Mouse (Mus musculus) cerebellum, adult 11 months (tissue): ENCODE results near the gene Fbn1.
"Not testable (repeated sequence)": the region's sequence is repeated elsewhere in the genome, so short reads cannot be mapped to it uniquely, and the experiment has no call there.

ENCODE experiments used
- DNase-seq: peaks from one replicate; pipeline ENCODE4 v3.0.0; 2022

Gene Fbn1

DNA sequence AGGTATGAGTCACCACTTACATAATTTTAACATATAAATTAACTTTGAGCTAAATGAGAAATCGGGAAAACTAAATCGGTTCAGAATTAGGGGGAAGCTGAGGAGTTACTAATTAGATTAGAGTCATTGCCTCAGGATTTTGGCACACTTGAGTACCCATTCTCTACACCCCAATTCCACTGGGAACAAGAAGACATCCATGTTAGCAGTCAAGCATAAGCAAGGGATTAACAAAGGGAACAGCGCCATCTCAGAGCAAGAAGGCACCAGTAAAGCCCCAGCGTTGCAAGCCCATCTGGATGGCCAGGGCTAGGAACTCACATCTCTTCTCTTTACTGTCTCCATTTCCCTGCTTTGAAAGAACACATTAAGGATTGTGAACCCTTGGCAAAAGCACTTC, 222.0 kb downstream of the Fbn1 start:
- DNase-seq, result no peak

DNA sequence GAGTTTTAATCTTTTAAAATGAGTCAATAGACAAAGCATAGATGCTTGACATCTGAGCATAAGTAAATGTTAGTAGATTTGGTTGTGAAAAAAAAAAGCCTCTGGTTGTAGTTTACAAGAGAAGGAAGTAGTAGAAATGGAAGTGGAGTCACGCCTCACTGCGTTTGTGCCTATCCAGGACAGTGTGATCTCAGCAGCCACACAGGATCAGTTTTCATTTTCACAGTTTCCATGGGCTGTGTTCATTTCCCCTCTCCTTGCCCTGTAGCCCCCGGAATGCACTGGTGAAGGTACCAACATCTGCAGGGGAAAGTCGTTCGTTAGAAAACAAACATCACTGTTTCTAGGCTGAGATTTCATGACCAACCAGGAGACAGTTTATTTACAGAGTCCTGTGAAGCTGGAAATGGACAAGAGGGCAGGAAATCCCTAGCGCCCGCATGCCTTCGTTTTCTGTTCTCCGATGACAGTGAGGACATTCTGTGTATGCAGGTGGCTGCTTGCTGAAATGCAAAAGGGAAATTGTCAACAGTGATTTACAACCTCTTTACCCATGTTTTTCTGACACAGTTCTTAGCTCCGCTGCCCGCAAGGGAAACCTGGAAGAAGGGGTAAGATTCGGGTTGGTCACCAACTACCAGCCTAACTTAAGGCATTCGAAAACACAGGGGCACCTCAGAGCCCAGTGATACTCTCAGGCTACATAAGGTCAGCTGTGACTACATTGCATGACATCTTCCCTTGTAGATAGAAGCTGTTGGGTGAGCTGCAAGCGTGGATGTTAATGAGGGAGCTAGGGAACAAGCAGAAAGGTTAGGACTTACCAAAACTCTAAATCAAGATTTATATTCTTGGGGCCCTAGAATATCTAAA, 225.2 kb downstream of the Fbn1 start:
- DNase-seq, result no peak

DNA sequence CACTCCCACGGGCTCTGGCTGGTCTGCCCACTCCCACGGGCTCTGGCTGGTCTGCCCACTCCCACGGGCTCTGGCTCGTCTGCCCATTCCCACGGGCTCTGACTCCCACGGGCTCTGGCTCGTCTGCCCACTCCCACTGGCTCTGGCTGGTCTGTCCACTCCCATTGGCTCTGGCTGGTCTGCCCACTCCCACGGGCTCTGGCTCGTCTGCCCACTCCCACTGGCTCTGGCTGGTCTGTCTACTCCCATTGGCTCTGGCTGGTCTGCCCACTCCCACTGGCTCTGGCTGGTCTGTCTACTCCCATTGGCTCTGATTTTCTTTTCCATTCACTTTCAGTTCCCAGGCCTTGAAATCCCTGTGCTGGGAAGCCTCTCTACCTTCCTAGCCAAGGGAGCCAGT, 227.8 kb downstream of the Fbn1 start:
- not testable (repeated sequence) for DNase-seq

DNA sequence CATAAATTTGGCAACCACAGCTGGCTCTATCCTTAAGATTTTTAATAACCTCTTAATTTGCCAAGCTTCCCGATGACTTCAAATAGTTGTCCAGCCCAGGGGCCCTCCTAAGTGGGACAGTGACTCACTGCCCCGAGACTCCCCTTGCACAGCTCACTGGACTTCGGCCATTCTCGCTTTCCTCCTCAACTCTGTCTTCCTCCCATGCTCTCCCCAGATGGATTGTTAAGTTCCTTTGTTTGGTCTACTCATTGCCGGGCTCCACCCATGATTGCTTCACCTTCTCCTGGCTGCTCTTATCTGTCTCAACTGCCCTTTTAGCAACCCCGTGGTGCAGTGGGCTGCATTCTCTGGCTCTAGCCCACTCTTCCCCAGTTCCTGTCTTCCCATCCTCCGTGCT, 229.3 kb downstream of the Fbn1 start:
- DNase-seq, result no peak

DNA sequence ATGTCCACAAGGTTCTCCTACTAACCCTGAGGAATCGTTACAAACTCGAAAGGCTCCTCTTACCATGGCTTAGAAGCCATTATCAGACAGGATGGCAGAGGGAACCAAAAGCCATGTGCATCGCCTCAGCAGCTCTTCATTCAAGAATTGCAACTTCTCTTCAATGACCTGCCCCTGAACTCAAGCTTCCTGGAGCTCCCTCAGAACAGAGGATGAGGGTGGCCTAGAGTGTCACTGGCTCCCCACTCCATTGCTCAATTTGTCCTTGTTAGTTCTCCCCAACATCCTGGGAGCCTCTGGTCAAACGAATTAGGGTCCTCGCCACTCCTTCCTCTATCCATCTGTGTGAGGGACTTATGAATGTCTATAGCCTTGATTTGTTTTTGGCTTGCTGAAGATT, 231.1 kb downstream of the Fbn1 start:
- DNase-seq, result no peak

DNA sequence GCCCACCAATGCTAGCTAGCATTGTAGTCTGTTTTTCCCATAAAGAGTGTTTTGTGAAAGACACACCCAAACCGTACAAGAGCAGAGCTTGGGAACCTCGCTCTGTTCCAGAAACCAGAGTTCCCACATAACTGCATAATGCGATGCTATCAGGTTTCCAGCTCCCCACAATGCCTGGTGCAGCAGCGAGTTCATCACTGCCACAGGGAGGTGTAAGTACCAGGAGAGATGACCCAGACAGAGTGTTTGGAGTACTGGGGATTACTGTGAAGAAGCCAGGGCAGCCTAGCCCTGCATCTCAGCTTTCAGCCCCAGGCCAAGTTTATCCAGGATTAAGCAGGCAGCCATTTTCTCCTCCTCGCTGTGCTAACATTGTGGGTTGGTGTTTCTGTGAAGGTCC, 232.2 kb downstream of the Fbn1 start:
- DNase-seq, result no peak

DNA sequence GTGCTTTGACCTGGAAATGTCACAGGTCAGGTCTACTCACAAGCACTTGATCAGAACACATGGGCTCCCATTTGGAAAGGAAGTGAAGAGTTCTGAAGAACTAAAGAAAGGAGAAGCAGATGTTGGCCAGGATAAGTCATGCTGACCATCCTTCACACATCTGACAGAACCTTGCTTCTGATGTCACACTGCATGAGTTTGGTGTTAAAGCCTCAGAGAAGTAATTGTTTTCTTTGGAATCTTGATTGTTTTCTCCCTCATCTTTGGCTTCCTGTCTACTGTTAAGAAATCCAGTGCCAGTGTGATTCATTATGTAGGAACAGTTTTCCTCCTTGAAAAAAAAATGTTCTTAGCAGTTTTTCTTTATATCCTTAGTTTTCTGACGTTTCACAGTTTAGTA, 238.9 kb downstream of the Fbn1 start:
- no peak for DNase-seq

DNA sequence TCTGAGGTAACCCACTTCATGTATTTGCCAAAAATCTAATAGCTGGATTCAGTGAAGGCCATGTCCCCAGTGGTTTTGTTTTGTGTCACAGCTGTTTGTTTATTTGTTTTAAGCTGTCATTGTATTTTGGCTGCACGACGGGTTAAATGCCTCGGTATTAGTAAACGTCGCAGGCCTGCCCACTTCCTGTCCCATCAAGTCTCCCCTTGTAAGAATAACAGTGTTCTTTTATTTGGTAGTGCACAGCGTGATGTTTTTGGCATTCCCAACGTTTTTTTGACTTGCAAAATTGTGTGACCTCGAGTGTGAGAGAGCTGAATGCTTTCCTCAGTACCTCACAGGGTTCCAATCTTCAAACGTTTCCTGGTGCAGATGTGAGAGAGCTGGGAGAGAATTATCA, 244.0 kb downstream of the Fbn1 start:
- DNase-seq, result no peak

DNA sequence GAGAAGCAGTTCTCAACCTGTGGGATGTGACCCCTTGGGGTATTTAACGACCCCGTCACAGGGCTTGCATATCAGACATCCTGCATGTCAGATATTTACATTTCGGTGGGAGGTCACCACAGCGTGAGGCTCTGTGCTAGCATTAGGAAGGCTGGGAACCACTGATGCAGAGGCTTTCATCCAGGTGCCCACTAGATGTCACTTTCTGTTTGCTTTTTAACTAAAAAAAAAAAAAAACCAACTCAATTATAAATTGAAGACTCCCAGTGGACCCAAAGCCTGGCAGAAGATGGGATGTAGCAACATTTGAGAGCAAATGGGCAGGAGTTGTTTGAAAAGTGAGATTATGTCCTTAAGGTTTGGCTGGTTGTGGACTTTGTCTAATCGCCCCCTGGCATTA, 244.7 kb downstream of the Fbn1 start:
- DNase-seq, result no peak

DNA sequence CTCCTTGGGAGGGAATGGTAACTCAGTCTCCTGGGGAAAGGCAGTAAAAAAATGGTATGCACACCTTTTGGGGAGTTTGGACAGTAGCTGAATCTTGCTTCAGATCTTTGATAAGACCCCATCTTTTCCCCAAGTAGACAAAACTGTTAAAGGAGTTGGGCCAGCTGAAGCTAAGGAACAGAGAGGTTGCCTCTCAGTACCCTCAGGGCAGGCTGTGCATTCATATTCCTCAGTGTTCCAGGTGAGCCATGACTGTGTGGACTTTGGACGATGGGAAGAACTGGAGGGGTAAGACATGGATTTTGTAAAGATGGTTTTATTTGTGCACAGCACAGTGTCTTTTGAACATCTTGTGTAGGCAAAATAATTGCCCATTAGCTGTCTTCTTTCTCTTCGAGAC, 247.5 kb downstream of the Fbn1 start:
- no peak for DNase-seq

DNA sequence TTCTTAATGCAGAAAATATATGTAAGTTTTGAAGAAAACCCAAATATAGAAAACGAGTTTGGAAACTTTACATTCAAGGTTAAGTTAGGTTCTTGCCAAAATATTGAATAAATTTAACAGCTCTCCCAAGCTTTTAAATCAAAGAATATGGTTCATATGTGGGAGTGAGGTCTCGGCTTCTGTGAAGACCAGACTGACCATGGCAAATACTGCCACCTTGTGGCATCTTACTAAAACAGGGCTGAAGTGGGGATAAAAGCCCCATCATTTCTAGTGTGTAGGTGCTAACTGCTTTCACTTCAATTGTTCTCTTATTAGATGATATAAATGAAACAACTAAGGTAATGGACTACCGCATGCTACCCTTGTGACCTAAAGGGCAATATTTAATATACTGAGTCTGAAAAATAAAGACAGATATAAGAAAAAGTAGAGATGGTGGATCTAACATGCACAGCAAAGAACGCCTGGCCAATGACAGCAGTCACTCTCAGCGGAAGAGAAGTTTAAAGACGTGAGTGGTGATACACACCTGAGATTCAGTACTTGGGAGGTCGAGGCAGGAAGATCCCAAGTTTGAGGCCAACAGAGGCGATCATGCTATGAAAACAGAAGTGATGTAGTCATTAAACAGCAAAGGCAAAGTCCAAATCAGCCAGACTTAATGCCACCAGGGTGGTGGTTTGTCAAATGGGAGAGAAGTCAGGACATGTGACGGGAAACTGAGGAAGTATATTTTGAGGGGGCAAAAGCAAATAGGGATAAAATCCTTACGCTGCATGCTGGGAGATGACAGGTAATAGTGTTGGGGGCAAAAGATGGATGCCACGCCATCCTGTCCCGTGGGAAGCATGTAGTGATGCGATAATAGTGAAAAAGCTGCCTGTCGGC, 248.3 kb downstream of the Fbn1 start:
- DNase-seq, result no peak

DNA sequence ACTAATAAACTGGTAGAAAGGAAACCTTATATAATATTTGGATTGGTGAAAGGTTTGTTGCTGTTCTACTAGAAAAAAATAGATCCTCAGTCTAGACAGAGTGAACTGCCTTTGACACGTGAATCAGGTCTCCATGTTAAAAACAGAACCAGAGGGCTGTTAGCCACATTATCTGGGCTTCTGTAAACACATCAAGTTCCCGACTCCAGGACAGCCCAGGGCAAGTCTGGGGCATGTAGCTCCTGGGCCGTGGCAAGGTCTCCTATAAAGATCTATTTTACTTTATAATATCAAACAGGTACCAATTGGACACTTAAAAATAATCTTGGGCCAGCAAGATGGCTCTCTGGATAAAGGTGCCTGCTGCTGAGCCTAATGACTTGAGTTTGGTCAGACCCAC, 251.9 kb downstream of the Fbn1 start:
- no peak for DNase-seq

DNA sequence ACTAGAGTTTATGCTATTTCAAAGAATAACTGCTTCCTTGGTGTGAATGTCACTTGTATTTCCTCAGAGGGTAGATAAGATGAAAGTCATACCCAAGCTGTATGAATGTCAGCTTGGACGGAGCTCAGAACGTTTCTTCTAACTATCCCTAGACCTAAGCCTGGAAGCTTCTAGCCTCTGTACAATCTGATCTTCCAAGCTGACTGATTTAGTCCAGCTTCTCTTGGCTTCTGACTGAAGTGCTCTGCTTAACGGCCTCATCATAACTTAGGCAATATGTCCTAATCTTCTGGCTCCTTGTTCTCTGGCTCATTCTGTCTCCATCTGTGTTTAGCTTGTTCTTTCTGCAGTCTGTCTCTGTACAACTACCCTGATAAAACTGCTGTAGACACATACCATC, 253.2 kb downstream of the Fbn1 start:
- DNase-seq, result no peak

DNA sequence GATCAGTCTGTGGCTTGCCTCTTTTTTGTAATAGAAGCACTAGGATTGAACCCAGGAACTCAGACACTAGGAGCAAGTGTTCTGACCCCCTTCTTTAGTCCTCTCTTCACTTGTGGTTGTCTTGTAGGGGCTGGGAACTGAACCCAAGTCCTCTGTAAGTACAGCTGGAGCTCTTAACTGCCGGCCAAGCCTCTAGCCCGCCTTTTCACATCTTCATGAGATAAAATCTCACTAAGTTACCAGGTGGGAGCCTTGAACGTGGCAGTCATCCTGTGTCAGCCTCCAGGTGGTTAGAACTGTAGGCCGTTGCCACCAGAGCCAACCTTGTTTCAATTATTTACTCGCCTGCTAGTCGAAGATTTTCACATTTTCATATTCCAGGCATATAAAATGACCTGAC, 254.1 kb downstream of the Fbn1 start:
- no peak for DNase-seq

DNA sequence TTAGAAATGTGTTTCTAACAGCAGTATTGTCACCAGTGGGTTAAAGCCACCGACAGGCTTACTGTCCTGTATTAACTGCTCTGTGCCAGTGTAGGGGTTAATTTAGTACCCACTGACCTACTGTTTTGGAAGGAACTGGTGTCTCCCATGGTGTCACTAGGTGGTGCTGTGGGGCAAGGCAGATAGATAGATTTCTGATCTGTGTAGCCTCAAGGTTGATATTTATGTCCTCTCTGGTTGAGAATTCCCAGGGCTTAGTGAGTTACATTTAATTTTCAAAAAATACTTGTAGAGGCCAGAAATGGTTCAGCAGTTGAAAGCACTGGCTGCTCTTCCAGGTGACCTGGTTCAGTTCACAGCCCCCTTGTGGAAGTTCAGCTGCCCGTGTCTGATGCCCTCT, 255.5 kb downstream of the Fbn1 start:
- DNase-seq, result peak; percentile 26

DNA sequence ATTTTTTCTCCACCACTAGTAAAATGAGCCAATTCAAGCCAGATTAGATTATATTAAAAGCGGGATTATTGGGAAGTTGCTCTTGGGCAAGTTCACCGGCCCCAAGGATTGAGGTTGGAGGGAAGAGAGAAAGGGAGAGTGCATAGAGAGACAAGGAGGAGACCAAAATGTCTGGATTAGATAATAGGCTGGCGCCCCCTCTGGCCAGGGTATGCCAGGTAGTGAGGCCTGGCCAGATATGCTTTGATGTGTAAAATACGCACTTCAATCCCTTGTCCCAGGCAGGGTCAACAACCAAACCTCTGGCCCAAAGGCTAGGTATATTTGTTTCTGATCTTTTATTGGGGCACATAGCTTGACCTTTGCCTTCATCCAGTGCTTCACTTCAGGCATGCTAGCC, 256.0 kb downstream of the Fbn1 start:
- no peak for DNase-seq
